In genomic region chr13:117018676-117019075, GRCm38 (mm10) we compare ENCODE assay signal across 22 mouse cellular contexts. TPM values are rescaled to one million over a fixed set of nuclear protein-coding genes. Genes with fewer than 3 reads are reported as not detected.
DNase-seq lines count a peak whose midpoint lies in the region; ATAC-seq and TF ChIP-seq lines count a peak whose summit lies in the region.
"Had no signal": no experiment of that assay in that cellular context is flagged by ENCODE, and none has a peak within 500 bp of the region (broad histone marks: within the 10 kb centered on the region; RNA-seq: fewer than 3 reads in every experiment).

No protein-coding gene starts in this region.

- TF ChIP-seq EP300 in lung, postnatal 0 days (IDR thresholded peaks at IDR 0.05) = no peak

- no peak overlapping the region for H3K4me3 ChIP-seq in heart, embryonic 10.5 days
- no peak overlapping the region for H3K4me3 ChIP-seq in lung, postnatal 0 days (ENCODE audit: low read depth, low read length)
- no peak overlapping the region for H3K4me3 ChIP-seq in lung, adult 2 months (replicated peaks; ENCODE audit: extremely low read depth, low read depth, low read length)
- no peak overlapping the region for H3K4me3 ChIP-seq in hindbrain, embryonic 10.5 days
- H3K4me3 ChIP-seq: embryonic facial prominence, embryonic 13.5 days; forebrain, embryonic 13.5 days; heart, adult 2 months; heart, embryonic 12.5 days; hindbrain, embryonic 15.5 days had no signal

- no peak overlapping the region for H3K27ac ChIP-seq in heart, embryonic 10.5 days
- H3K27ac ChIP-seq in lung, postnatal 0 days (ENCODE audit: low read length) = no peak overlapping the region
- H3K27ac ChIP-seq in hindbrain, embryonic 10.5 days = no peak overlapping the region
- H3K27ac ChIP-seq: embryonic facial prominence, embryonic 13.5 days; forebrain, embryonic 13.5 days; heart, adult 2 months; hindbrain, embryonic 15.5 days had no signal

- ATAC-seq in lung, postnatal 0 days = peak; percentile 72
- ATAC-seq in megakaryocyte, adult 5-6 weeks (ENCODE audit: poor library complexity, severe bottlenecking) = peak; percentile 43
- ATAC-seq: activated CD4-positive, CD25-positive, alpha-beta regulatory T cell, adult 4 months; forebrain, embryonic 13.5 days; forebrain, postnatal 0 days; Patski had no signal

- H3K27me3 ChIP-seq in heart, embryonic 10.5 days (ENCODE audit: insufficient read depth, poor library complexity, severe bottlenecking) = no peaks in the 10 kb centered on the region
- no peaks in the 10 kb centered on the region for H3K27me3 ChIP-seq in lung, postnatal 0 days (replicated peaks; ENCODE audit: insufficient read depth, low read length)
- no peaks in the 10 kb centered on the region for H3K27me3 ChIP-seq in hindbrain, embryonic 10.5 days (ENCODE audit: insufficient read depth, poor library complexity, severe bottlenecking)
- H3K27me3 ChIP-seq: embryonic facial prominence, embryonic 13.5 days; forebrain, embryonic 13.5 days; heart, embryonic 12.5 days; hindbrain, embryonic 15.5 days; Patski had no signal

- 91% methylated on average over 6 of the region's 6 CpGs for WGBS in heart, embryonic 10.5 days
- 57% methylated on average over 6 of the region's 6 CpGs for WGBS in lung, postnatal 0 days
- 71% methylated on average over 6 of the region's 6 CpGs for WGBS in lung, adult 2 months
- 95% methylated on average over 6 of the region's 6 CpGs for WGBS in hindbrain, embryonic 10.5 days

- peak; percentile 1 for DNase-seq in heart, adult 11 months
- DNase-seq in heart, embryonic 10.5 days (ENCODE audit: low spot score) = no peak
- DNase-seq in lung, postnatal 0 days (ENCODE audit: low spot score) = peak; percentile 72
- DNase-seq in lung, adult 2 months = no peak
- peak; percentile 66 for DNase-seq in NIH3T3 (ENCODE audit: low read depth)
- DNase-seq in hindbrain, embryonic 10.5 days (ENCODE audit: low spot score) = no peak
- no peak for DNase-seq in kidney, postnatal 14 days
- DNase-seq: adrenal gland, postnatal 14 days; cerebellum, adult 11-12 months; cerebellum, adult 9-10 months; cerebellum, postnatal 36 days; forebrain, postnatal 0 days; gastrocnemius, postnatal 36 days; heart, adult 2 months had no signal

- no peak overlapping the region for H3K4me2 ChIP-seq in lung, postnatal 0 days (replicated peaks; ENCODE audit: low read depth, low read length)
- H3K4me2 ChIP-seq: embryonic facial prominence, embryonic 13.5 days; forebrain, embryonic 13.5 days; heart, embryonic 12.5 days; hindbrain, embryonic 15.5 days had no signal

- TF ChIP-seq CTCF in lung, postnatal 0 days (IDR thresholded peaks at IDR 0.05) = no peak
- no peak for TF ChIP-seq CTCF in lung, adult 2 months (IDR thresholded peaks at IDR 0.05; ENCODE audit: insufficient read depth, low read length)

- H3K36me3 ChIP-seq in heart, embryonic 10.5 days = no peaks in the 10 kb centered on the region
- H3K36me3 ChIP-seq in lung, postnatal 0 days (ENCODE audit: insufficient read depth, low read length) = no peaks in the 10 kb centered on the region
- no peaks in the 10 kb centered on the region for H3K36me3 ChIP-seq in hindbrain, embryonic 10.5 days
- H3K36me3 ChIP-seq: embryonic facial prominence, embryonic 13.5 days; heart, embryonic 12.5 days; hindbrain, embryonic 15.5 days had no signal

- no peaks in the 10 kb centered on the region for H3K9me3 ChIP-seq in heart, embryonic 10.5 days
- H3K9me3 ChIP-seq in lung, postnatal 0 days (ENCODE audit: low read length) = no peaks in the 10 kb centered on the region
- no peaks in the 10 kb centered on the region for H3K9me3 ChIP-seq in hindbrain, embryonic 10.5 days
- H3K9me3 ChIP-seq: embryonic facial prominence, embryonic 13.5 days; forebrain, embryonic 13.5 days; heart, embryonic 12.5 days; hindbrain, embryonic 15.5 days had no signal

- H3K9ac ChIP-seq in lung, postnatal 0 days (replicated peaks; ENCODE audit: low read depth) = no peak overlapping the region
- H3K9ac ChIP-seq: embryonic facial prominence, embryonic 13.5 days; forebrain, embryonic 13.5 days; forebrain, postnatal 0 days; heart, embryonic 12.5 days; hindbrain, embryonic 15.5 days had no signal

- peaks cover 13% of the 10 kb centered on the region; the same call in 1 of the 2 replicates for H3K4me1 ChIP-seq in heart, embryonic 10.5 days
- no peaks in the 10 kb centered on the region; the same call in 1 of the 2 replicates for H3K4me1 ChIP-seq in lung, postnatal 0 days (ENCODE audit: insufficient read depth, low read depth, low read length)
- H3K4me1 ChIP-seq in lung, adult 2 months (ENCODE audit: control insufficient read depth, insufficient read depth, low read length) = peaks cover 2% of the 10 kb centered on the region; the same call in 1 of the 2 replicates
- peaks cover 8% of the 10 kb centered on the region; the same call in 1 of the 2 replicates for H3K4me1 ChIP-seq in hindbrain, embryonic 10.5 days (replicated peaks)

- TF ChIP-seq POLR2A in lung, adult 2 months (IDR thresholded peaks at IDR 0.05; ENCODE audit: borderline replicate concordance, extremely low read depth, low read depth, low read length) = no peak

RNA-seq across cellular contexts. Expression of gene Parp8, which starts 6.7 kb away (rescaled TPM):
- polyA plus RNA-seq in heart, embryonic 10.5 days (2016; fragmentation: Nextera tagmentation; extraction: Ambion mirVana) = 11.7 and 13.4 TPM in 2 replicates
- 5.6 and 6.8 TPM in 2 replicates for polyA plus RNA-seq in lung, postnatal 0 days (2015; fragmentation: Nextera tagmentation; extraction: Ambion mirVana)
- polyA plus RNA-seq in lung, adult 2 months (2012; rRNA removed) = 6.6 and 9.6 TPM in 2 replicates
- total RNA-seq in megakaryocyte, adult 5-6 weeks (2015) = 92.0 and 102 TPM in 2 replicates
- 62.3 and 71.4 TPM in 2 replicates for total RNA-seq in megakaryocyte, adult 5-6 weeks (2017)
- polyA plus RNA-seq in hindbrain, embryonic 10.5 days (2016; fragmentation: Nextera tagmentation; extraction: Ambion mirVana) = 10.7 and 13.7 TPM in 2 replicates
- total RNA-seq: MEL had no signal

Comparison
In these comparisons a context has a peak if more than half of its experiments do, and no peak if none do; other contexts are left out.
1. DNase-seq: peak in heart, adult 11 months (single experiment), lung, postnatal 0 days (single experiment) and NIH3T3 (single experiment); none in heart, embryonic 10.5 days (single experiment), lung, adult 2 months (single experiment), hindbrain, embryonic 10.5 days (single experiment) and kidney, postnatal 14 days (single experiment).